Mouse (Mus musculus): ENCODE measurements around the gene BC030867. TPM values are rescaled to one million over a fixed set of nuclear protein-coding genes. Genes with fewer than 3 reads are reported as not detected.

BC030867 gene
- polyA plus RNA-seq (2012; rRNA removed): 1.9 and 4.5 TPM in 2 replicates

- TF ChIP-seq POLR2A (IDR thresholded peaks at IDR 0.05; ENCODE audit: low read depth, low read length) (no peak), CTCF (IDR thresholded peaks at IDR 0.05; ENCODE audit: extremely low read depth, insufficient read depth, insufficient read length, insufficient replicate concordance) (peak; percentile 90)
- peak; percentile 83 to 89 for DNase-seq (ENCODE audit: low read depth in 1 of 2, low spot score in 2 of 2)
- Histone ChIP-seq H3K4me3 (ENCODE audit: extremely low read depth, insufficient read depth, insufficient read length) (peak within 1 kb of the TSS; percentile 60; the same call in 1 of the 2 replicates), H3K27me3 (ENCODE audit: control insufficient read depth, insufficient read depth, low read length) (no peaks in the 10 kb centered on the region), H3K36me3 (ENCODE audit: control insufficient read depth, insufficient read depth, low read length) (no peaks in the 10 kb centered on the region), H3K4me1 (ENCODE audit: control insufficient read depth, insufficient read depth, insufficient read length) (peaks cover 4% of the 10 kb centered on the region; the same call in 1 of the 2 replicates), H3K27ac (ENCODE audit: insufficient read depth, low read length) (no peak within 1 kb of the TSS)
- WGBS: 0% methylated on average over 41 of the region's 41 CpGs
Measured at GRCm38 (mm10) chr11:102248630-102249230, at the start of gene BC030867. Gene BC030867 (plus strand): TSS chr11:102248882.

- WGBS: 88% methylated on average over 9 of the region's 9 CpGs
- Histone ChIP-seq H3K4me1 (ENCODE audit: control insufficient read depth, insufficient read depth, insufficient read length) (no peaks in the 10 kb centered on the region), H3K27me3 (ENCODE audit: control insufficient read depth, insufficient read depth, low read length) (no peaks in the 10 kb centered on the region), H3K4me3 (ENCODE audit: extremely low read depth, insufficient read depth, insufficient read length) (no peak overlapping the region), H3K27ac (ENCODE audit: insufficient read depth, low read length) (no peak overlapping the region), H3K36me3 (ENCODE audit: control insufficient read depth, insufficient read depth, low read length) (peaks cover 54% of the 10 kb centered on the region)
- no peak for DNase-seq (ENCODE audit: low read depth in 1 of 2, low spot score in 2 of 2)
- TF ChIP-seq POLR2A (IDR thresholded peaks at IDR 0.05; ENCODE audit: low read depth, low read length) (no peak), CTCF (IDR thresholded peaks at IDR 0.05; ENCODE audit: extremely low read depth, insufficient read depth, insufficient read length, insufficient replicate concordance) (no peak)
Measured at GRCm38 (mm10) chr11:102199856-102200255, 48.8 kb upstream of the BC030867 start.

GRCm38 (mm10) chr11:102201408-102201821, 47.3 kb upstream of the BC030867 start:
- no peaks in the 10 kb centered on the region for H3K27me3 ChIP-seq (ENCODE audit: control insufficient read depth, insufficient read depth, low read length)
- H3K27ac ChIP-seq (ENCODE audit: insufficient read depth, low read length): no peak overlapping the region
- no peak for DNase-seq (ENCODE audit: low read depth in 1 of 2, low spot score in 2 of 2)
- no peak overlapping the region for H3K4me3 ChIP-seq (ENCODE audit: extremely low read depth, insufficient read depth, insufficient read length)
- TF ChIP-seq CTCF (IDR thresholded peaks at IDR 0.05; ENCODE audit: extremely low read depth, insufficient read depth, insufficient read length, insufficient replicate concordance): no peak
- TF ChIP-seq POLR2A (IDR thresholded peaks at IDR 0.05; ENCODE audit: low read depth, low read length): no peak
- H3K36me3 ChIP-seq (ENCODE audit: control insufficient read depth, insufficient read depth, low read length): peaks cover 52% of the 10 kb centered on the region
- WGBS: 91% methylated on average over 12 of the region's 12 CpGs
- no peaks in the 10 kb centered on the region for H3K4me1 ChIP-seq (ENCODE audit: control insufficient read depth, insufficient read depth, insufficient read length)

- no peak overlapping the region for H3K27ac ChIP-seq (ENCODE audit: insufficient read depth, low read length)
- TF ChIP-seq POLR2A (IDR thresholded peaks at IDR 0.05; ENCODE audit: low read depth, low read length) (no peak), CTCF (IDR thresholded peaks at IDR 0.05; ENCODE audit: extremely low read depth, insufficient read depth, insufficient read length, insufficient replicate concordance) (no peak)
- peaks cover 36% of the 10 kb centered on the region for H3K36me3 ChIP-seq (ENCODE audit: control insufficient read depth, insufficient read depth, low read length)
- 94% methylated on average over 30 of the region's 30 CpGs for WGBS
- no peak for DNase-seq (ENCODE audit: low read depth in 1 of 2, low spot score in 2 of 2)
- H3K4me3 ChIP-seq (ENCODE audit: extremely low read depth, insufficient read depth, insufficient read length): no peak overlapping the region
- peaks cover 17% of the 10 kb centered on the region; the same call in 1 of the 2 replicates for H3K4me1 ChIP-seq (ENCODE audit: control insufficient read depth, insufficient read depth, insufficient read length)
- no peaks in the 10 kb centered on the region for H3K27me3 ChIP-seq (ENCODE audit: control insufficient read depth, insufficient read depth, low read length)
Measured at GRCm38 (mm10) chr11:102206481-102206880, 42.2 kb upstream of the BC030867 start.

- DNase-seq (ENCODE audit: low read depth in 1 of 2, low spot score in 2 of 2): no peak
- H3K4me1 ChIP-seq (ENCODE audit: control insufficient read depth, insufficient read depth, insufficient read length): peaks cover 17% of the 10 kb centered on the region; the same call in 1 of the 2 replicates
- H3K27me3 ChIP-seq (ENCODE audit: control insufficient read depth, insufficient read depth, low read length): no peaks in the 10 kb centered on the region
- H3K36me3 ChIP-seq (ENCODE audit: control insufficient read depth, insufficient read depth, low read length): peaks cover 29% of the 10 kb centered on the region
- H3K27ac ChIP-seq (ENCODE audit: insufficient read depth, low read length): no peak overlapping the region; the same call in 1 of the 2 replicates
- no peak for TF ChIP-seq CTCF (IDR thresholded peaks at IDR 0.05; ENCODE audit: extremely low read depth, insufficient read depth, insufficient read length, insufficient replicate concordance)
- no peak for TF ChIP-seq POLR2A (IDR thresholded peaks at IDR 0.05; ENCODE audit: low read depth, low read length)
- WGBS: 40% methylated on average over 11 of the region's 11 CpGs
- no peak overlapping the region for H3K4me3 ChIP-seq (ENCODE audit: extremely low read depth, insufficient read depth, insufficient read length)
Measured at GRCm38 (mm10) chr11:102207825-102208777, 40.6 kb upstream of the BC030867 start.

GRCm38 (mm10) chr11:102208846-102209245, 39.8 kb upstream of the BC030867 start:
- WGBS: 30% methylated on average over 3 of the region's 4 CpGs
- Histone ChIP-seq H3K4me1 (ENCODE audit: control insufficient read depth, insufficient read depth, insufficient read length) (peaks cover 17% of the 10 kb centered on the region; the same call in 1 of the 2 replicates), H3K36me3 (ENCODE audit: control insufficient read depth, insufficient read depth, low read length) (peaks cover 26% of the 10 kb centered on the region), H3K27ac (ENCODE audit: insufficient read depth, low read length) (no peak overlapping the region), H3K4me3 (ENCODE audit: extremely low read depth, insufficient read depth, insufficient read length) (no peak overlapping the region), H3K27me3 (ENCODE audit: control insufficient read depth, insufficient read depth, low read length) (no peaks in the 10 kb centered on the region)
- DNase-seq (ENCODE audit: low read depth in 1 of 2, low spot score in 2 of 2): no peak
- no peak for TF ChIP-seq POLR2A (IDR thresholded peaks at IDR 0.05; ENCODE audit: low read depth, low read length)
